Mouse (Mus musculus) neural tube, embryonic 13.5 days (tissue): ENCODE measurements around the gene Ndufc2. TPM values are rescaled to one million over a fixed set of nuclear protein-coding genes. Genes with fewer than 3 reads are reported as not detected.
"Not testable (repeated sequence)": the region's sequence is repeated elsewhere in the genome, so short reads cannot be mapped to it uniquely, and the experiment has no call there.

ENCODE experiments used
- ATAC-seq: fragments of 200-750 bp; cut with Nextera tagmentation; 2 replicates; pipeline ENCODE4 v1.8.0; 2017; ENCODE audit warnings: low read depth, mild to moderate bottlenecking, moderate TSS enrichment, moderate library complexity
- H3K27ac ChIP-seq: fragments of 300-500 bp; sonication (generic); replicated peaks from 2 replicates; pipeline ENCODE4 v1.5.1; 2015; ENCODE audit warnings: moderate library complexity, mild to moderate bottlenecking, inconsistent platforms
- H3K27me3 ChIP-seq: fragments of 300-500 bp; sonication (generic); 2 replicates; pipeline ENCODE4 v1.6.1; 2015; ENCODE audit warnings: mild to moderate bottlenecking, inconsistent platforms
- H3K36me3 ChIP-seq: fragments of 300-500 bp; sonication (generic); 2 replicates; pipeline ENCODE4 v1.6.1; 2015; ENCODE audit warnings: mild to moderate bottlenecking, inconsistent platforms
- H3K4me1 ChIP-seq: fragments of 300-500 bp; sonication (generic); replicated peaks from 2 replicates; pipeline ENCODE4 v1.6.1; 2015; ENCODE audit warnings: inconsistent platforms
- H3K4me2 ChIP-seq: fragments of 300-500 bp; sonication (generic); 2 replicates; pipeline ENCODE4 v1.6.1; 2015; ENCODE audit warnings: inconsistent platforms, mild to moderate bottlenecking, moderate library complexity
- H3K4me3 ChIP-seq: fragments of 300-500 bp; sonication (generic); 2 replicates; pipeline ENCODE4 v1.5.1; 2015; ENCODE audit warnings: mild to moderate bottlenecking, inconsistent platforms
- H3K9ac ChIP-seq: fragments of 300-500 bp; sonication (generic); 2 replicates; pipeline ENCODE4 v1.6.1; 2015; ENCODE audit warnings: moderate library complexity, mild to moderate bottlenecking, inconsistent platforms
- H3K9me3 ChIP-seq: fragments of 300-500 bp; sonication (generic); 2 replicates; pipeline ENCODE4 v1.6.1; 2016; ENCODE audit warnings: inconsistent platforms
- WGBS: fragments of 180-500 bp; shearing (Covaris S2); methylation state at CpG from one replicate; pipeline ENCODE4 v1.1.7; 2015; 5-methylcytosine and 5-hydroxymethylcytosine counted together
- polyA plus RNA-seq: library from polyadenylated mRNA; unstranded; fragments of >200 nt; fragmentation: Nextera tagmentation; extraction: Ambion mirVana; gene quantifications from 2 replicates; pipeline ENCODE4 v1.2.1, GENCODE M21; 2015

Gene Ndufc2
- polyA plus RNA-seq, 1 experiment from 2014 or later = 478 TPM

GRCm38 (mm10) chr7:97416906-97417777, 17.3 kb downstream of the Ndufc2 start, which contains the start of gene Thrsp:
Gene Thrsp (minus strand): TSS chr7:97417730.
- no peak within 1 kb of the TSS for H3K4me2 ChIP-seq
- no peak within 1 kb of the TSS for H3K4me3 ChIP-seq
- no peaks in the 10 kb centered on the region for H3K27me3 ChIP-seq
- H3K36me3 ChIP-seq = peaks cover 12% of the 10 kb centered on the region
- WGBS = 81% methylated on average over 25 of the region's 25 CpGs
- H3K27ac ChIP-seq = 0 out of 2 replicates have a peak within 1 kb of the TSS, but pooled peaks have one; percentile 13
- ATAC-seq = no peak
- H3K9ac ChIP-seq = no peak within 1 kb of the TSS
- peaks cover 25% of the 10 kb centered on the region for H3K4me1 ChIP-seq
- H3K9me3 ChIP-seq = no peaks in the 10 kb centered on the region

DNA sequence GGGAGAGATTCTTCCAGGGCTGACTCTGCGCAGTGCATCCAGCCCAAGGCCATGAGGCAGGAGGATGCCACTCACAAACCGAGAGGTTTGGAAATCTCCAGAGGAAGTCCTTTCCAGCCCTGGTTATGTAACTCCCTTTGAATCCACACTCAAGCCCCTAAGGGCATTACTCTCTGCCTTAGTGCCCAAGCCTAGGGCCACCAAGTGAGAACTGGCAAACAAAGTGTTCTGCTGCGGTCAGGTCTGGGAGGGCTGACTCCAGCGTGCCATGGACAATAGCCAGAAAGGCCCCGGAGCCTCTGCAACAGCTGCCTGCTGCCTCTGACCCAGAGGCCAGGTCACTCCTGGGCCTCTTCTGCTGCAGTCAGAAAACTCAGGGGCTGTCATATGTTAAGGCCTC, 18.9 kb downstream of the Ndufc2 start:
- Histone ChIP-seq H3K27ac (no peak overlapping the region), H3K9ac (no peak overlapping the region), H3K4me2 (no peak overlapping the region), H3K36me3 (no peaks in the 10 kb centered on the region), H3K4me1 (peaks cover 25% of the 10 kb centered on the region), H3K27me3 (no peaks in the 10 kb centered on the region), H3K9me3 (no peaks in the 10 kb centered on the region), H3K4me3 (no peak overlapping the region)
- ATAC-seq = no peak
- 72% methylated on average over 5 of the region's 5 CpGs for WGBS

DNA sequence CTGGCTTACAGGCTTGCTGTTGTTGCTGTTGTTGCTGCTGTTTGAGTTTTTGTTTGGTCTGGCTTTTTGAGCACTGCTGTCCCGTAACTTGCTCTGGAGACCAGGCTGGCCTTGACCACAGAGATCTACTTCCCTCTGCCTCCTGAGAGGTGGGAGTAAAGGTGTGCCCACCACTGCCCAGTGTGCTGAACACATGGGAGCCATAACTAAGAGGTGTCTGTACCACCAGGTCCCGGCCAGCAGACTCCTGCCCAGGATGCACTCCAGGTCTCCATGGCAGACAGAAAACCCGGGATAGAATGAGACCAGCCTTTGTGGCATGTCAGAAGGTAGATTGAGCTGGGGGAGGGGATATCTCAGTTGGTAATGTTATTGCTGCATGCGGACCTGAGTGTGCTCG, 19.4 kb downstream of the Ndufc2 start:
- no peak overlapping the region for H3K27ac ChIP-seq
- 85% methylated on average over 5 of the region's 5 CpGs for WGBS
- H3K4me2 ChIP-seq = no peak overlapping the region
- no peaks in the 10 kb centered on the region for H3K9me3 ChIP-seq
- no peak for ATAC-seq
- peaks cover 25% of the 10 kb centered on the region for H3K4me1 ChIP-seq
- no peak overlapping the region for H3K4me3 ChIP-seq
- no peaks in the 10 kb centered on the region for H3K36me3 ChIP-seq
- H3K27me3 ChIP-seq = no peaks in the 10 kb centered on the region
- no peak overlapping the region for H3K9ac ChIP-seq

GRCm38 (mm10) chr7:97420406-97420805, 20.6 kb downstream of the Ndufc2 start:
- Histone ChIP-seq H3K4me1 (peaks cover 25% of the 10 kb centered on the region), H3K9ac (no peak overlapping the region), H3K4me2 (no peak overlapping the region), H3K27me3 (no peaks in the 10 kb centered on the region), H3K36me3 (no peaks in the 10 kb centered on the region), H3K4me3 (no peak overlapping the region), H3K27ac (no peak overlapping the region), H3K9me3 (no peaks in the 10 kb centered on the region)
- ATAC-seq = no peak
- WGBS = 84% methylated on average over 1 of the region's 1 CpGs

DNA sequence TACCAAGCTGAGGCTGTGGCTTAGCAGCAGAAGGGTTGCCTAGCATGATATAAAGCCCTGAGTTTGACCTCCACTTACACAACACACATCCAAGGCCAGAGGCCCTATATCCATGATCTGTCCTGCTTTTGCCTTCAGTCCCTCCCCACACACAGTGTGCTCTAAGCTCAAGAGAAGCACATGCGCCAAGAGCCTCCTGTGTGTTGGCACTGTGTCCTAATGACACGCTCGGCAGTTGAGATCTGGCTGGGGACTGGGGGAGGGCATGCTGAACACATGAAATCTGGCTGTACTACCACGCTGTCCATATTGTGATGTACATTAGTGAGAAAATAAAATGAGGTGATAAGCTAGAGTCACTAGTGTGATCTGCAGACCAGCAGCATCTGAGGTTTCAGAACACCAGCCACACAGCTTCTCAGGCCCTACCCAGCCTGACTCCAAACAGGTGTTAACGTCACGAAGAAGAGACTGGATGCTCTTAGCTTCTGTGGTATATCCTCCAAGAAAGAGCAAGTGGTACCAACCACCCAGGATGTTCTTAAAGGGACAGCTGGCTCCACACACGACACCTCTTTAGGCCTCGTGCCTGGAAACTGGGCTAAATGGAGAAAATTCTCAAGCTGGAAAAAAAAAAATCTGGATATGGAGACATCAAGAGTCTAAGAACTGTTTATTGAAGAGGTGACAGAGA, 21.3 kb downstream of the Ndufc2 start:
- 77% methylated on average over 8 of the region's 8 CpGs for WGBS
- Histone ChIP-seq H3K4me1 (peaks cover 25% of the 10 kb centered on the region), H3K9me3 (no peaks in the 10 kb centered on the region), H3K36me3 (no peaks in the 10 kb centered on the region), H3K4me2 (no peak overlapping the region), H3K4me3 (no peak overlapping the region), H3K27ac (no peak overlapping the region), H3K27me3 (no peaks in the 10 kb centered on the region), H3K9ac (no peak overlapping the region)
- ATAC-seq = no peak

- H3K4me3 ChIP-seq = no peak overlapping the region
- H3K9me3 ChIP-seq = no peaks in the 10 kb centered on the region
- ATAC-seq = no peak
- no peak overlapping the region for H3K27ac ChIP-seq
- WGBS = 57% methylated on average over 5 of the region's 5 CpGs
- H3K36me3 ChIP-seq = no peaks in the 10 kb centered on the region
- H3K4me2 ChIP-seq = no peak overlapping the region
- no peaks in the 10 kb centered on the region for H3K27me3 ChIP-seq
- H3K9ac ChIP-seq = no peak overlapping the region
- peaks cover 16% of the 10 kb centered on the region for H3K4me1 ChIP-seq
Measured at GRCm38 (mm10) chr7:97423754-97424153, 24.0 kb downstream of the Ndufc2 start.

- no peaks in the 10 kb centered on the region for H3K9me3 ChIP-seq
- H3K4me3 ChIP-seq = no peak overlapping the region
- no peak overlapping the region for H3K27ac ChIP-seq
- no peak overlapping the region for H3K9ac ChIP-seq
- no peaks in the 10 kb centered on the region for H3K36me3 ChIP-seq
- peaks cover 19% of the 10 kb centered on the region for H3K4me1 ChIP-seq
- no peak overlapping the region for H3K4me2 ChIP-seq
- ATAC-seq = peak; percentile 77
- WGBS = 9% methylated on average over 12 of the region's 12 CpGs
- no peaks in the 10 kb centered on the region for H3K27me3 ChIP-seq
Measured at GRCm38 (mm10) chr7:97424621-97425245, 24.9 kb downstream of the Ndufc2 start.

DNA sequence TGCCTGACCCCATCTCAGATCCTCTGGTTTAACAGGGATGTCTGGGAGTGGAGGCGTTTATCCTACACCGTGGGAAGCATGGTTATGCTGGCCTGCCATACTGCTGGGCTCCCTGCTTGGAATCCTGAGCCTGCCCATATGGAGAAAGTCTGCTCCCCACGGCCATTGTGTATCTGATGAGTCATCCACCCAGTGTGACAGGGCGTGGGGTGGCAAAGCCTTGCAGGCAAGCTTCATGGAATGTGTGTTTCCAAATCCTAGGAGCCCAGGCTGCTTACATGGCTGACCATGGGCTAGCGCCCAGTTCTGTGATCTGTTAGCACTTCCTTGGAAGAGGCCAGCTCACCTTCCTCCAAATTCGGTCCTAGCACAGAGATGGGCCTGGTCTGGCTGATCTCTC, 26.8 kb downstream of the Ndufc2 start:
- ATAC-seq = no peak
- Histone ChIP-seq H3K27me3 (no peaks in the 10 kb centered on the region), H3K4me3 (no peak overlapping the region), H3K9me3 (no peaks in the 10 kb centered on the region), H3K9ac (no peak overlapping the region), H3K27ac (no peak overlapping the region), H3K4me2 (no peak overlapping the region), H3K36me3 (no peaks in the 10 kb centered on the region), H3K4me1 (peaks cover 16% of the 10 kb centered on the region)
- 80% methylated on average over 6 of the region's 6 CpGs for WGBS

DNA sequence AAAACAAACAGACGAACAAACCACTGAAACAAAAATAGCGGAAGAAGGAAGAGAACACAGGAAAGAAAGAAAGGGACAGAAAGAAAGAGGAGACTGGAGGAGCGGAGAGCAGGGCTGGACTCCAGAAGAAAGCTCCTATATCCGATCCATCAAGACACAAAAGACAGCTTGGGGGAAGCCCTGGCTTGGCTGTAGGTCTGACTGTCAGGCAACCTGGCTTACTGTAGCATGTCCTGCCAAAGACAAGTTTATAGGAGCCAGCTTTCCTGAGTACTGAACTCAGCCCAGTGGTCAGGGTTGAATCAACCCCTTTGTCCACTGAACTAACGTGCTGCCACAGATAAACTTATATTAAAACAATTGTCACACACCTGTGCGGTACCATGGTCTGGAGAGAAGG, 27.5 kb downstream of the Ndufc2 start:
- Histone ChIP-seq H3K4me1 (peaks cover 16% of the 10 kb centered on the region), H3K27ac (no peak overlapping the region), H3K4me3 (no peak overlapping the region), H3K4me2 (no peak overlapping the region), H3K36me3 (no peaks in the 10 kb centered on the region), H3K27me3 (no peaks in the 10 kb centered on the region), H3K9me3 (no peaks in the 10 kb centered on the region), H3K9ac (no peak overlapping the region)
- WGBS = 82% methylated on average over 6 of the region's 6 CpGs
- ATAC-seq = no peak

- H3K27ac ChIP-seq = peak overlapping the region; percentile 7; the same call in 1 of the 2 replicates
- H3K9me3 ChIP-seq = no peaks in the 10 kb centered on the region
- no peak for ATAC-seq
- no peaks in the 10 kb centered on the region for H3K27me3 ChIP-seq
- H3K4me3 ChIP-seq = no peak overlapping the region
- H3K9ac ChIP-seq = no peak overlapping the region
- 84% methylated on average over 5 of the region's 5 CpGs for WGBS
- H3K36me3 ChIP-seq = no peaks in the 10 kb centered on the region
- H3K4me1 ChIP-seq = peaks cover 16% of the 10 kb centered on the region
- no peak overlapping the region for H3K4me2 ChIP-seq
Measured at GRCm38 (mm10) chr7:97427778-97428420, 28.1 kb downstream of the Ndufc2 start.

- Histone ChIP-seq H3K9ac (no peak overlapping the region), H3K9me3 (no peaks in the 10 kb centered on the region), H3K27me3 (no peaks in the 10 kb centered on the region), H3K36me3 (no peaks in the 10 kb centered on the region), H3K4me2 (peak overlapping the region; percentile 3; the same call in 1 of the 2 replicates), H3K27ac (peak overlapping the region; percentile 83), H3K4me3 (no peak overlapping the region), H3K4me1 (peaks cover 25% of the 10 kb centered on the region)
- WGBS = 2% methylated on average over 5 of the region's 5 CpGs
- ATAC-seq = peak; percentile 85
Measured at GRCm38 (mm10) chr7:97429705-97430104, 29.9 kb downstream of the Ndufc2 start.

DNA sequence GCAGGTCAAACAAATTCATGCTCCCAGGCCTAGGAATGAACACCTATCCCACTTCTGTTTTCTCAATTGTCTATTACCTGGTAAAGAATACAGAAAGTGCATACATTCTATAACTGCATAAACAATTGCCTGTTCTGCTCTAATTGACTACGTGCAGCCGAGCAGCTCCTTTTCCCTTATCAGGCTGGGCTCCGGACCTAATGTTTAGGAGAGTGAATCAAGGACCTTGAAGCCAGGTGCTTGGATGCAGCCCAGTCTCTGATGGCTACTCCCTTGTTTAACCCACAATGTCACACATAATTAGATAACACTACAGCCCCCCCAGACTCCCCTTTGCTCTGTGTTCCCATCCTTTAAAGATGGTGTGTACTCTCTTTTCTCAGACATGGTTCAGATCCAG, 33.7 kb downstream of the Ndufc2 start:
- H3K36me3 ChIP-seq, H3K4me2 ChIP-seq, H3K27me3 ChIP-seq, H3K27ac ChIP-seq, ATAC-seq, H3K9me3 ChIP-seq, H3K9ac ChIP-seq, H3K4me3 ChIP-seq: not testable (repeated sequence)
- H3K4me1 ChIP-seq = peaks cover 25% of the 10 kb centered on the region
- WGBS = 81% methylated on average over 3 of the region's 3 CpGs
